Mouse (Mus musculus) liver, adult 2 months (tissue): Measurements from ENCODE around the gene Man2a2. TPM values are rescaled to one million over a fixed set of nuclear protein-coding genes. Genes with fewer than 3 reads are reported as not detected.

Experiments used
- DNase-seq: peaks from one replicate; pipeline ENCODE4 v3.0.0-alpha.2; 2011; ENCODE audit warnings: low read depth, low spot score; ENCODE audit errors: extremely low read depth
- H3K27ac ChIP-seq: fragments of 200-500 bp; replicated peaks from 2 replicates; pipeline ENCODE4 v1.5.1; 2012; ENCODE audit warnings: low read depth, mild to moderate bottlenecking, control low read depth, inconsistent platforms, low read length; ENCODE audit not compliant: insufficient read depth
- H3K27me3 ChIP-seq: fragments of 200-500 bp; 2 replicates; pipeline ENCODE4 v1.6.1; 2012; ENCODE audit warnings: mild to moderate bottlenecking, moderate library complexity, low read length, inconsistent platforms; ENCODE audit not compliant: control insufficient read depth, insufficient read depth
- H3K36me3 ChIP-seq: fragments of 200-500 bp; 2 replicates; pipeline ENCODE4 v1.6.1; 2012; ENCODE audit warnings: low read length, inconsistent platforms; ENCODE audit not compliant: control insufficient read depth, insufficient read depth
- H3K4me1 ChIP-seq: fragments of 200-500 bp; 2 replicates; pipeline ENCODE4 v1.6.1; 2011; ENCODE audit warnings: low read length; ENCODE audit not compliant: control insufficient read depth, insufficient read depth
- H3K4me3 ChIP-seq: fragments of 200-500 bp; 2 replicates; pipeline ENCODE4 v1.5.1; 2011; ENCODE audit warnings: low read depth, mild to moderate bottlenecking, control low read depth, low read length, moderate library complexity; ENCODE audit not compliant: insufficient read depth
- H3K79me2 ChIP-seq: fragments of 200-500 bp; 2 replicates; pipeline ENCODE4 v1.6.1; 2012; ENCODE audit warnings: inconsistent platforms, mild to moderate bottlenecking, low read length, moderate library complexity; ENCODE audit not compliant: control insufficient read depth, insufficient read depth
- H3K9ac ChIP-seq: fragments of 200-500 bp; 2 replicates; pipeline ENCODE4 v1.6.1; 2012; ENCODE audit warnings: low read depth, mild to moderate bottlenecking, control low read depth, inconsistent platforms, low read length
- CTCF ChIP-seq: fragments of 200-500 bp; IDR thresholded peaks from 2 replicates; pipeline ENCODE4 v1.5.1; 2011; ENCODE audit warnings: low read depth, low read length, control low read depth
- POLR2A ChIP-seq: fragments of 200-500 bp; IDR thresholded peaks from 2 replicates; pipeline ENCODE4 v1.6.1; 2011; ENCODE audit warnings: low read length, control low read depth; ENCODE audit not compliant: insufficient read depth; ENCODE audit errors: extremely low read depth
- WGBS: fragments of 180-500 bp; shearing (Covaris S2); methylation state at CpG from one replicate; pipeline ENCODE4 v1.1.7; 2018; 5-methylcytosine and 5-hydroxymethylcytosine counted together
- polyA plus RNA-seq: library from polyadenylated mRNA; depleted of rRNA; stranded (reverse); fragments of >200 nt; gene quantifications from 2 replicates; pipeline ENCODE4 v1.2.3, GENCODE M21; 2012
- total RNA-seq: library from RNA; depleted of rRNA; stranded (reverse); fragments of >200 nt; gene quantifications from 2 replicates; pipeline ENCODE4 v1.2.3, GENCODE M21; 2014

Gene Man2a2
- total and polyA plus RNA-seq, 2 experiments: 9.3 to 45.6 TPM

DNA sequence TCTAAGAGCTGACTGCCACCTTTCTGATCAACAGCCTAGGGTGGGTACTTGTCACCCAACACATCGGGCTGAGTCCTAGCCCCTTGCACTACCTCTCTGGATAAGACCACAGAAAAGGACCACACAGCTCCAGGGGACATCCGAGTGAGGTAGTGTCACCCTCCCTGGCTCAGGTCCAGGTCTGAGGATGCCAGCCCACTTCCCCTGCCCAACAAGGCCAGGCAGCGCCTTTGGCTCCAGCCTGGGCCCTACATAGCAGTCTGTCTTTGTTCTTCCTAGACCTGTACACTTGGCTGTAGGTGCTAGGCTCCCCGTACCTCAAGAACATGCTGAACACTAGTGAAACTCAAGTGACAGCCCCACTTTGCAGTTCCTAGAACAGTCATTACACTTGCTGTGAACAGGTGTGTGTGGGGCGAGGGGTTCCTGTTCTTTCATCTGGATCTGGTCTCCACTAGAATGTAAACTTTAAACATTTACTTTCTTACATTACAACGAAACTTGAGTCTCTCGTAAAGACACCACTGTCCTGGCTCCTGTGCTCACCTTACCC is 43.2 kb upstream of the Man2a2 start:
- no peak for TF ChIP-seq CTCF
- TF ChIP-seq POLR2A: no peak
- peaks cover 24% of the 10 kb centered on the region for H3K4me1 ChIP-seq
- no peak overlapping the region for H3K27ac ChIP-seq
- no peaks in the 10 kb centered on the region for H3K79me2 ChIP-seq
- whole genome bisulfite sequencing: 85% methylated on average over 7 of the region's 7 CpGs
- H3K9ac ChIP-seq: no peak overlapping the region
- H3K36me3 ChIP-seq: no peaks in the 10 kb centered on the region
- H3K27me3 ChIP-seq: no peaks in the 10 kb centered on the region
- no peak overlapping the region for H3K4me3 ChIP-seq
- no peak for DNase-seq

- Histone ChIP-seq H3K36me3 (no peaks in the 10 kb centered on the region), H3K9ac (no peak overlapping the region), H3K27me3 (no peaks in the 10 kb centered on the region), H3K79me2 (no peaks in the 10 kb centered on the region), H3K4me1 (peaks cover 24% of the 10 kb centered on the region), H3K4me3 (no peak overlapping the region), H3K27ac (no peak overlapping the region)
- no peak for TF ChIP-seq POLR2A
- WGBS: 76% methylated on average over 9 of the region's 9 CpGs
- DNase-seq: peak; percentile 63
These were observed 42.5 kb upstream of the Man2a2 start for GRCm38 (mm10) chr7:80413512-80414302.

GRCm38 (mm10) chr7:80412781-80413180 is 41.6 kb upstream of the Man2a2 start:
- Histone ChIP-seq H3K4me1 (peaks cover 18% of the 10 kb centered on the region), H3K27me3 (no peaks in the 10 kb centered on the region), H3K27ac (no peak overlapping the region; the same call in 1 of the 2 replicates), H3K4me3 (no peak overlapping the region), H3K9ac (no peak overlapping the region), H3K79me2 (no peaks in the 10 kb centered on the region), H3K36me3 (no peaks in the 10 kb centered on the region)
- no peak for TF ChIP-seq CTCF
- TF ChIP-seq POLR2A: no peak
- 48% methylated on average over 5 of the region's 5 CpGs for WGBS
- peak; percentile 72 for DNase-seq

GRCm38 (mm10) chr7:80412279-80412678 is 41.1 kb upstream of the Man2a2 start:
- 93% methylated on average over 10 of the region's 10 CpGs for WGBS
- Histone ChIP-seq H3K27ac (no peak overlapping the region), H3K9ac (no peak overlapping the region), H3K27me3 (no peaks in the 10 kb centered on the region), H3K4me3 (no peak overlapping the region), H3K79me2 (no peaks in the 10 kb centered on the region), H3K4me1 (peaks cover 15% of the 10 kb centered on the region), H3K36me3 (no peaks in the 10 kb centered on the region)
- TF ChIP-seq POLR2A (no peak), CTCF (no peak)
- no peak for DNase-seq

GRCm38 (mm10) chr7:80410380-80410779 is 39.2 kb upstream of the Man2a2 start:
- Histone ChIP-seq H3K4me1 (peaks cover 13% of the 10 kb centered on the region), H3K27me3 (no peaks in the 10 kb centered on the region), H3K79me2 (no peaks in the 10 kb centered on the region), H3K4me3 (no peak overlapping the region), H3K27ac (no peak overlapping the region), H3K36me3 (no peaks in the 10 kb centered on the region), H3K9ac (no peak overlapping the region)
- no peak for DNase-seq
- TF ChIP-seq POLR2A (no peak), CTCF (no peak)
- WGBS: 87% methylated on average over 9 of the region's 9 CpGs

GRCm38 (mm10) chr7:80407712-80408111 is 36.5 kb upstream of the Man2a2 start:
- Histone ChIP-seq H3K79me2 (no peaks in the 10 kb centered on the region), H3K9ac (no peak overlapping the region), H3K4me3 (no peak overlapping the region), H3K36me3 (no peaks in the 10 kb centered on the region), H3K27ac (no peak overlapping the region), H3K27me3 (no peaks in the 10 kb centered on the region), H3K4me1 (peaks cover 3% of the 10 kb centered on the region)
- TF ChIP-seq POLR2A (no peak), CTCF (no peak)
- 84% methylated on average over 9 of the region's 9 CpGs for WGBS
- DNase-seq: no peak
